Mouse (Mus musculus): ENCODE measurements around the gene Map3k1.
"Not testable (repeated sequence)": the region's sequence is repeated elsewhere in the genome, so short reads cannot be mapped to it uniquely, and the experiment has no call there.

Gene Map3k1

GRCm38 (mm10) chr13:111741204-111741990, 67.4 kb downstream of the Map3k1 start:
- DNase-seq (ENCODE audit: low spot score), result no peak

- DNase-seq (ENCODE audit: low spot score), result no peak
Measured at GRCm38 (mm10) chr13:111726898-111727297, 81.9 kb downstream of the Map3k1 start.

GRCm38 (mm10) chr13:111725165-111726077, 83.4 kb downstream of the Map3k1 start:
- peak; percentile 100 for DNase-seq (ENCODE audit: low spot score)

- DNase-seq (ENCODE audit: low spot score), result no peak
Measured at GRCm38 (mm10) chr13:111724811-111725164, 84.0 kb downstream of the Map3k1 start.

- DNase-seq (ENCODE audit: low spot score), result no peak
Measured at GRCm38 (mm10) chr13:111719726-111720125, 89.1 kb downstream of the Map3k1 start.

- DNase-seq (ENCODE audit: low spot score), result no peak
Measured at GRCm38 (mm10) chr13:111710531-111710930, 98.3 kb downstream of the Map3k1 start.

GRCm38 (mm10) chr13:111703952-111704351, 104.8 kb downstream of the Map3k1 start:
- DNase-seq (ENCODE audit: low spot score), result not testable (repeated sequence)

GRCm38 (mm10) chr13:111703396-111703795, 105.4 kb downstream of the Map3k1 start:
- DNase-seq (ENCODE audit: low spot score), result no peak
